Mouse (Mus musculus): ENCODE measurements at regions not wholly inside any gene's neighbourhood (a gene's known extent, or its start where the extent isn't known, plus 50 kb on each side); places are given as distances from the start of the nearest gene placed in this dataset.

DNA sequence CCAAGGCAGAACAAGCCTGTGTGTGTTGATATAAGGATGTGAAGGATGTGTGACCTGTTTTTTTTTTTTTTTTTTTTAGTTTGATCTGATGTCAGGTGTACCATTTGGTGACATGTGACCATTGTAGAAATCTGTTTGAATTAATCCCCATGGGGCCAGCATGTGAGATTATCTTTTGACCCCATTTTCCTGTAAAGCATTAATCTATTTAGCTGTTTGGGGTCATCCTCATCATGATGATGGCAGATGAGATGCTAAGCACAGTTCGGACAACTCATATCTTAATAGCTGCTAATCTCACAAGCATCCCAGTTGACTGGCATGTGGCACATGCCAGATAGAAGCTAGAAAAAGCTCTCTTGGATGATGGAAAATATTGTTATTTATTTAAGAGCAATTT, 434.0 kb upstream of the Adgrl2 start:
- DNase-seq (ENCODE audit: low spot score in 2 of 2), result no peak

DNA sequence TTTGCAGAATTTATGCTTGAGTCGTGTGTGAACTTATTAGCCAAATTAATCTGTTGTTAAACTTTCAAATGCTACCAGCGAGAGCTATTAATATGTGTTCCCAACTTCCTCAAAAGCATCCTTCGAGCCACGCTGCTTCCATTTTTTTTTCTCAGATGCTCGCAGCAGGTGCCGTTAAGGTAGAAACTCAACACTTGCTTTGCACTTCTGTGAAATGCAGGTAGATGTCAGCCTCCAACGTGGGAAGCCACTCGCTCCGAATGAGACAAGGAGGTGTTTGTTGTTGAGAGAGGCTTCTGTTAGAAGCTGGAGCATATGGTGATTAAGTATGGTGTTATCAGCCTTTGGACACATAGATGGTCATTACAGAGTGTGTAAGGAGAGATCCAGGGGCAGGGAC, 433.1 kb upstream of the Adgrl2 start:
- no peak for DNase-seq (ENCODE audit: low spot score in 2 of 2)

DNA sequence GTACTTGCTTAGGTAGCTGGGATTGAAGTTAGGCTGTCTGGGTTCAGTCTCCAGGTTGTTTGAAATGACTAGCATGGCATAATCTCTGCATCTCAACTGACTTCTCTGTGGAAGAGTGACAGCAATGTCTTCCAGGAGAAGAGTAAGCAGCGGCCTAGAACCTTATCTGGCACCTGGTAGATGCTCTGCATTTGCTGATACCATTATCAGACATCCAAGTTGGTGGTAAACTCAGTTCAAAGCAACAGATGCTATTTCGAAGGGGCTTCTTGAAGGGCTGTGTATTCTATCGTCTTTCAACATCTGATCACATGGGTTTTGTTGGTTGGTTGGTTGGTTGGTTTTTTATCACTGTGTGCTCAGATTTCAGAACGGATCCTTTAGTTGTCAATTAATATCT, 424.7 kb upstream of the Adgrl2 start:
- no peak for DNase-seq (ENCODE audit: low spot score in 2 of 2)

- no peak for DNase-seq (ENCODE audit: low spot score in 2 of 2)
Observed at GRCm38 (mm10) chr3:149413114-149413513, 422.8 kb upstream of the Adgrl2 start.

- DNase-seq (ENCODE audit: low spot score in 2 of 2), result no peak
Observed at GRCm38 (mm10) chr3:149410518-149410917, 420.2 kb upstream of the Adgrl2 start.

DNA sequence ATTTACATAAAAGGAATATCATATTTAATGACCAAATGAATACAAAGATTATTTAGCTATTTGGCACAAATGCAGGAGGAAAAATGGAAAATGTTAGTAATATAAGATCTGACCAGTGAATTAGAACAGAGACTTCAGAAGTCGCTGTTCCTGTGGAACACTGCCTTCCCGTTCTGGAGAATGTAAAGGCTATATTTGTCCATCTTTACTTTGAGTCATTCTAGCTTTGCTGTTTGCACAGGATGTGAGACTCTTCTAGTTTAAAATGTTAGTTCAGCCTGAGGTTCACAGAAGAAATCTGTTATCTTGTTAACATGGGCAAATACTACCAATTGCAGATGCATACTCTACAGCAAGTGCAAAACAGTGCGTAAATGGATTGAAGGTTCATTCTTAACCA, 418.5 kb upstream of the Adgrl2 start:
- no peak for DNase-seq (ENCODE audit: low spot score in 2 of 2)

GRCm38 (mm10) chr3:149405872-149406271, 415.5 kb upstream of the Adgrl2 start:
- no peak for DNase-seq (ENCODE audit: low spot score in 2 of 2)

GRCm38 (mm10) chr3:149404691-149405090, 414.3 kb upstream of the Adgrl2 start:
- DNase-seq (ENCODE audit: low spot score in 2 of 2), result peak in 1 of 2 experiments; percentile 34

DNA sequence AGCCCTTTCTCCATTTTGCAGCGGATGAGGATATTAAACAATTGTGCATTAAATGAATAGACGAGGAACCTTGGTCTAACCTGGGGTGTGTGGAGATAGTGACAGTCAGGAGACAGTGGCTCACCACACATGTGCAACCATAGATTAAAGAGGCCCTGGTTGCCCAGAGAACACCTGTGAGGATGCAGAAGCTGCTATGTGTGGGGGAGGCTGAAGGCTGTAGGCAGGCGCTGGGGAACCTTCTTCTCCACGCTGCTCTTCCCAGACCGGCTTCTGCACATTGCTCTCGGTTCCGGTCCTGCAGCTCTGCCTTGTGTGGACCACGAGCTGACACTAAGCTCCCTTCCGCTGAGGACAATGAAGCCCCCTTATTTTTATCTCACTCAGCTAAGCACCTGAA, 412.1 kb upstream of the Adgrl2 start:
- no peak for DNase-seq (ENCODE audit: low spot score in 2 of 2)

DNA sequence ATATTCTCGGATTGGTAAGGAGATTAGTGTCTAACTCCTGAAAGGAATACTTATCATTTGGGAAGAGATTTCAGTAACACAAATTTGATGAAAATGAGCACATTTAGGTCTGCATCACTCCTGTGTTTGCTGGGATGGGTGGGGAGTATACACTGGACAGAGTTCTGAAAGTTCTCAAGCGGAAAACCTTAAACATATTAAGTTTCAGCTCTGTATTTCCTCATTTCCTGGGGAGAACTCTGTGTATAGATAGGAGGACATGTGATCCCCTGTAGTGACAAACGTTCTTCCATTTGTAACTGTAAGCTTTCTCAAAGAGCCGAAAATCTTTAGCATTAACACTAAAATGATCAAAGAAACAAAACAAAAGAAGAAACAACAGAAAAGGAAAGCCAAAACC, 404.7 kb upstream of the Adgrl2 start:
- no peak for DNase-seq (ENCODE audit: low spot score in 2 of 2)

- DNase-seq (ENCODE audit: low spot score in 2 of 2), result no peak
Observed at GRCm38 (mm10) chr3:149393317-149394172, 403.2 kb upstream of the Adgrl2 start.

- no peak for DNase-seq (ENCODE audit: low spot score in 2 of 2)
Observed at GRCm38 (mm10) chr3:149392164-149392563, 401.8 kb upstream of the Adgrl2 start.

- DNase-seq (ENCODE audit: low spot score in 2 of 2), result no peak
Observed at GRCm38 (mm10) chr3:149387537-149387936, 397.2 kb upstream of the Adgrl2 start.

DNA sequence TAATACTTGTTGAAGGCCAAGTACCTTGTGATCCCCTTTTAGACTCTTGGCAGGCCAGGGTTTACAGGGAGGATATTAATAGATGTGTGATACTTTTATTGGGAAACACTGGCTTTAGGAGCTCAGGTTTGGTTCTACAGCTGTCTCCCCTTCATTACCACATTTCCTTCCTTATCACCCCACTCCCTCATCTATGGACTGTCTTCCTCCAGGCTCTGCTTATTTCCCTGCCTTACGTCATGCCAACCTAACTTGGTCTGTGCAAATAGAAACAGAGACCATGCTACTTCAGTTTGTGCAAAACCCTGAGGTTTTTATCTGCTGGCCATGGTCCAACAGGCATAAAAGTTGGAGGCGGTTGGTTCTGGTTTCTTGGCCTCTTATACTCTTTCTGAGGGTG, 395.7 kb upstream of the Adgrl2 start:
- no peak for DNase-seq (ENCODE audit: low spot score in 2 of 2)

GRCm38 (mm10) chr3:149385336-149385735, 395.0 kb upstream of the Adgrl2 start:
- DNase-seq (ENCODE audit: low spot score in 2 of 2), result no peak

- DNase-seq (ENCODE audit: low spot score in 2 of 2), result peak; percentile 36 to 67
Observed at GRCm38 (mm10) chr3:149381559-149382245, 391.3 kb upstream of the Adgrl2 start.

- DNase-seq (ENCODE audit: low spot score in 2 of 2), result no peak
Observed at GRCm38 (mm10) chr3:149381051-149381450, 390.7 kb upstream of the Adgrl2 start.

DNA sequence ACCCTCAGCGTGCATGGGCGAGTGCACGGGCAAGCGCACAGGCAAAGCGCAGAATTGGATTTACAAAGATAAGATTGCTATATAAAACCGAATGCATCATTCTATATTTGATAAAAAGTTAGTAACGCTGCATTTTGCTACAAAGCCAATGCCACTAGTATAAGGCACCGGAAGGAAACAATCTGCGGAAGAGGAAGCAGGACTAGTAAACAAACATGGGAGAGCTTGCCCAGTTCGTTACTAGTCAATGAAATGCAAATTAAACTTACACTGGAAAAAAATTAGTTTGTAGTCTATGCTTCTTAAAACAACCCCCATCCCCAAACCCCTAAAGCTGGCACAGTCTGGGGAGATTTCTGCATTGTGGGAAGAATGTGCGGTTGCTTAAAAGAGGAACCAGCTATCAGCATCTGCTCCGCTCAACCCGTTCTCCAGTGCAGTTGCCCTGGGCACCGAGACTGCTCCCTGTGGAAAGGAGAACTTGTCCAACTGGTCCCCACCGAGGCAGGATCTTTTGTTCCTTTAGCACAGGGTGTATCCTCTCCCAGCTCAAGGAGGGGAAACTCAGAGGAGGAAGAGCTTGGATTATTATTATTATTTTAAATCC, 389.6 kb upstream of the Adgrl2 start:
- DNase-seq (ENCODE audit: low spot score in 2 of 2), result peak in 1 of 2 experiments; percentile 29

DNA sequence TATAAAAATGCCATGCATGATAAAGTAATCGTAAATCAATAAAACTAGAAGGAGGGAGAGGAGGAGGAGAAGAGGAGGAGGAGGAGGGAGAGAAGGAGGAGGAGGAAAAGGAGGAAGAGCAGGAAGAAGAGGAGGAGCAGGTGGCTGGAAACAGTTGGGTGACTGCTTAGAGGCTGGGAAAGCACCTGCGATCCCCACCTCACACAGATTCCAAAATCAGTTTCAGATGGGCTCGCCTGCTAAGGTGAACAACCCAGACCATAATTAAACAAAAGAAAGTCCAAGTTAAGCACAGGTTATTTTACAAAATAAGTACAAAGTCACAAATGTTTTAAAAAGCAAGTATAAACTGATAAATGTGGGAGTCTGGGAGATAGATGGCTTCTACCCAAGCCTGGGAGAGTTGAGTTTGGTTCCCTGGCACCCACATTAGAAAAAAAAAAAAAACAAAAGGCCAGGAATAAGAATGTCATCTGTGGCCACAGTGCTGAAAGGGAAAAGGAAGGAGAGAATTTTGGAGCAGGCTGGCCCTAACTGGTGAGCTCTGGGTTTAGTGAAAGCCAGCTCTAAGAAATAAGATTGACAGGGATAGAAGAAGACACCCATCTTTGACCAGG, 389.0 kb upstream of the Adgrl2 start:
- DNase-seq (ENCODE audit: low spot score in 2 of 2), result no peak

- no peak for DNase-seq (ENCODE audit: low spot score in 2 of 2)
Observed at GRCm38 (mm10) chr3:149371439-149371838, 381.1 kb upstream of the Adgrl2 start.

DNA sequence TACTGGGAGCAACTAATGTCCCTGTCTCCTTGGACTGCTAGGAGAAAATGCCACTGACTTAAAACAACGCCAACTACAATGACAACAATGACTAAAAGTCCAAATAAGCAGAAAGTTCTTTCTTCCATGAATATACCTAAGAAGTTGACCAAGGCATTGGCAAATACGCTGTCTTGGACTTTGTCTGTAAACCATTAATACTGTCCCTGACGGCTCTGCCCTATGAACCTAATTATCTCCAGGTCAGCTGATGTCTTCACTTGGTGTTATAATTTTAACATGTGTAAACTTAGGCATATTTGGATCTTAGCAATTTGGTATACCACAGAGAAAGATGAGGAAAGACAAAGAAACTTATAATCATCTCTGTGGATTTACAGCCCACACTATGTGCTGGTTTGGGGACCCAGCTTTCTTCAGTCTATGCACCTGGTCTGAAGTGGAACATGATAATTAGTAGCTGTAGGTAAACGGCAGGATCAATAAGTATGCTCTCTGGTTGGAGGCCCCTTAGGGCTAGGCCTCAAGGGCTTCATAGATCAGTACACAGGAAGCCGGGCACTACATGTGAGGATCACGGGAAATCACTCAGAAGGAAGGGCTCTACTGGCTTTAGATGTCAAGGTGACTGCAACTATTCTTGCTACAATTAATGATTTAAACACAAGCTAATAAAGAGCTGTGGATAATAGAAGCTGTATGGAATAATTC, 380.3 kb upstream of the Adgrl2 start:
- no peak for DNase-seq (ENCODE audit: low spot score in 2 of 2)

- DNase-seq (ENCODE audit: low spot score in 2 of 2), result no peak
Observed at GRCm38 (mm10) chr3:149367888-149368287, 377.5 kb upstream of the Adgrl2 start.

Measured in frontal cortex, postnatal 36 days (tissue).